In genomic region chr8:88604065-88605038, GRCm38 (mm10) we compare ENCODE assay signal across 8 mouse cellular contexts. TPM values are rescaled to one million over a fixed set of nuclear protein-coding genes. Genes with fewer than 3 reads are reported as not detected.
DNase-seq lines count a peak whose midpoint lies in the region; ATAC-seq lines count a peak whose summit lies in the region.

No protein-coding gene starts in this region.

- peak overlapping the region; percentile 72 for H3K27ac ChIP-seq in embryonic facial prominence, embryonic 14.5 days (replicated peaks; ENCODE audit: low read depth, low read length)
- H3K27ac ChIP-seq in heart, embryonic 13.5 days (replicated peaks) = no peak overlapping the region

- WGBS in embryonic facial prominence, embryonic 14.5 days = 6% methylated on average over 20 of the region's 20 CpGs
- WGBS in heart, embryonic 13.5 days = 11% methylated on average over 18 of the region's 20 CpGs

- H3K27me3 ChIP-seq in embryonic facial prominence, embryonic 14.5 days (replicated peaks; ENCODE audit: control insufficient read depth, insufficient read depth, low read length) = no peaks in the 10 kb centered on the region
- H3K27me3 ChIP-seq in heart, embryonic 13.5 days (replicated peaks) = 0 out of 2 replicates have a peak, but pooled peaks cover 3% of the 10 kb centered on the region

- peaks cover 9% of the 10 kb centered on the region; the same call in 1 of the 2 replicates for H3K9me3 ChIP-seq in embryonic facial prominence, embryonic 14.5 days (ENCODE audit: control insufficient read depth, low read length)
- peaks cover 8% of the 10 kb centered on the region; the same call in 1 of the 2 replicates for H3K9me3 ChIP-seq in heart, embryonic 13.5 days

- peak overlapping the region; percentile 52 for H3K9ac ChIP-seq in embryonic facial prominence, embryonic 14.5 days (ENCODE audit: low read depth, low read length)
- H3K9ac ChIP-seq in heart, embryonic 13.5 days = no peak overlapping the region

- no peaks in the 10 kb centered on the region for H3K36me3 ChIP-seq in embryonic facial prominence, embryonic 14.5 days (ENCODE audit: control insufficient read depth, insufficient read depth, low read length)
- no peaks in the 10 kb centered on the region for H3K36me3 ChIP-seq in heart, embryonic 13.5 days

- peak; percentile 92 for ATAC-seq in embryonic facial prominence, embryonic 14.5 days (ENCODE audit: low read depth)
- peak; percentile 22; the same call in 1 of the 2 replicates for ATAC-seq in heart, embryonic 13.5 days (ENCODE audit: extremely low read depth, insufficient number of reproducible peaks, low FRiP score, low TSS enrichment)

- peak overlapping the region; percentile 29 for H3K4me3 ChIP-seq in embryonic facial prominence, embryonic 14.5 days (ENCODE audit: low read depth, low read length)
- H3K4me3 ChIP-seq in heart, embryonic 13.5 days = peak overlapping the region; percentile 30

- H3K4me2 ChIP-seq in embryonic facial prominence, embryonic 14.5 days (ENCODE audit: low read depth, low read length) = peak overlapping the region; percentile 61
- H3K4me2 ChIP-seq in heart, embryonic 13.5 days = peak overlapping the region; percentile 56

- peak; percentile 33 for DNase-seq in layer of hippocampus, adult 9-11 months
- no peak for DNase-seq in layer of hippocampus, postnatal 36 days
- DNase-seq in embryonic facial prominence, embryonic 14.5 days (ENCODE audit: low spot score) = peak; percentile 97
- DNase-seq in kidney, adult 9 months = peak; percentile 13
- DNase-seq in lung, postnatal 14 days = peak; percentile 61
- DNase-seq in right cerebral cortex, postnatal 10 days (ENCODE audit: low spot score in 2 of 2) = peak; percentile 86 to 88
- DNase-seq in spleen, adult 18-20 months = no peak

- H3K4me1 ChIP-seq in embryonic facial prominence, embryonic 14.5 days (ENCODE audit: control insufficient read depth, insufficient read depth, low read length) = peaks cover 24% of the 10 kb centered on the region
- H3K4me1 ChIP-seq in heart, embryonic 13.5 days = peaks cover 17% of the 10 kb centered on the region

RNA-seq across cellular contexts. Expression of gene Snx20, which starts 31.6 kb away (rescaled TPM):
- total RNA-seq in layer of hippocampus, postnatal 36 days (2021) = 1 to 10 TPM; 1.2 to 1.6 TPM
- 2.7 and 4.2 TPM in 2 replicates for polyA plus RNA-seq in embryonic facial prominence, embryonic 14.5 days (2014; fragmentation: Nextera tagmentation; extraction: Ambion mirVana)
- 1.6 and 1.8 TPM in 2 replicates for polyA plus RNA-seq in heart, embryonic 13.5 days (2015; fragmentation: Nextera tagmentation; extraction: Ambion mirVana)

RNA-seq across cellular contexts. Expression of gene Nod2, which starts 42.8 kb away (rescaled TPM):
- total RNA-seq in layer of hippocampus, postnatal 36 days (2021) = under 1 TPM; 0.27 to 0.30 TPM
- 0.19 and 0.58 TPM in 2 replicates for polyA plus RNA-seq in embryonic facial prominence, embryonic 14.5 days (2014; fragmentation: Nextera tagmentation; extraction: Ambion mirVana)
- polyA plus RNA-seq in heart, embryonic 13.5 days (2015; fragmentation: Nextera tagmentation; extraction: Ambion mirVana) = 0.05 and 0.08 TPM in 2 replicates

Comparison
In these comparisons a context has a peak if more than half of its experiments do, and no peak if none do; other contexts are left out.
1. DNase-seq: peak in layer of hippocampus, adult 9-11 months (single experiment), embryonic facial prominence, embryonic 14.5 days (single experiment), kidney, adult 9 months (single experiment), lung, postnatal 14 days (single experiment) and right cerebral cortex, postnatal 10 days (2 of 2); none in layer of hippocampus, postnatal 36 days (0 of 2) and spleen, adult 18-20 months (0 of 2).